Mouse (Mus musculus) CD4-positive, CD25-positive, alpha-beta regulatory T cell (primary cell): ENCODE measurements around the gene Per3. TPM values are rescaled to one million over a fixed set of nuclear protein-coding genes. Genes with fewer than 3 reads are reported as not detected.

Source experiments
- polyA plus RNA-seq: library from polyadenylated mRNA; unstranded; fragments of 100-300 nt; shearing (Covaris generic); gene quantifications from one replicate; pipeline ENCODE4 v1.2.1, GENCODE M21; 2017

Per3 gene
- 1.9 TPM for polyA plus RNA-seq

DNA sequence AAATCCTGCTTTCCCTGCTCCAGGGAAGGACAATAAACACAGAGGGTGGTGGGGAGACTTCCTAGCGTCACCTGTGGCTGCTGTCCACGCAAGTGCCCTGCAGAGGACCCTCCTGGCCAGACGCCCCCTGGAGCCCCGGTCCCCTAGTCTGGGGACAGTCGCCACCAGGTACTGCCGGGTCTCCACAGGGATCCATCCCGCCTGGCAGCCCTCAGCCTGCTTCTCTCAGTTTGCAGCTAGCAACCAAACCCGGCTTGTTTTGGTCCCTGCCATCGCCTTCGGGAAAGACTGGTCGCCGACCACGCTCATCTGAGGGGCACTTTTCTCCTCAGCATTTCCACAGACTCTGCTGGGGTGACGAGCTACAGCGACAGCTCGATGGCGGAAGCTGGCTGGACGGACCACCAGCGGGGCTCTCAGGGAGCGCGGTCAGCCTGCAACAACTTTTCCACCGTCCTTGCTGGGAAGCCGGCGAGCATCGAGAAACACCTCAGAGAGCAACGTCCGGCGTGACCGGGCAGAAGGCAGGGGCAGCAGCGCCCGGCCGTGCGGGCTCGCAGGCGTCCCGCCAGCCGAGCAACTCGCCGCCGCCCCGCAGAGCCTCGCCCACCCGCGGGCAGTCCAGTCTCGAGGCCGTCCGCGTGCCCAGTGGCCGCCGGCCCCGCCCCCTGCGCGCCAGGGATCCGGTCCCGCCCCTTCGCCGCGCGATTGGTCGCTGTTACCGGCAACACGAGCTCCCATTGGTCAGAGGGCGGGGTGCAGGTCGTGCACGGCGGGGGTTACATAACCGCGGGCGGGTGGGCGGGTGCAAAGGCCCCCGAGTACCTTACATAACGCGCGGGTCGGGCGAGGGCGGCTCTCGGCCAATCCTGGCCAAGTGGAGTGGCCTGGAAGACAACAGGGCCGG, at the start of gene Per3:
Gene Per3, minus strand, starts transcription at position 629 of the 907 bp plus-strand sequence.

DNA sequence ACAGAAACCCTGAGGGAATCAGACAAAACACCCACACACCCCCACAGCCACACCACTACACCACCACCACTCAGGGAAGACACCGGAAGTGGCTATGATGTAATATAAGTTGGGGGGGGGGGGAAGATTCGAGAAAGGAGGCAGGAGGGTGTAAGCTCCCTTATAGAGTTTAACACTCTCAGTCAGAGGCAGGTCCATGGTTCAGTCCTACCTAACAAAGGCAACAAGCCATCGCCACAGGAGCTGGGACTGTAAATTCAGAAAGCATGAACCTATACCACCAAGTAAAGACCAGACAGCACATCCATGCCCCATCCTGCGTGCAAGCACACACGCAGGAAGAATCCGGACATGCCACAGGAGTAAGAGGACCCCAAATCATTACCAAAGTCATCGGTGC, 44.8 kb upstream of the Per3 start, which contains the start of gene Gm13090:
Gene Gm13090, plus strand, starts transcription at position 301 of the 400 bp plus-strand sequence.

DNA sequence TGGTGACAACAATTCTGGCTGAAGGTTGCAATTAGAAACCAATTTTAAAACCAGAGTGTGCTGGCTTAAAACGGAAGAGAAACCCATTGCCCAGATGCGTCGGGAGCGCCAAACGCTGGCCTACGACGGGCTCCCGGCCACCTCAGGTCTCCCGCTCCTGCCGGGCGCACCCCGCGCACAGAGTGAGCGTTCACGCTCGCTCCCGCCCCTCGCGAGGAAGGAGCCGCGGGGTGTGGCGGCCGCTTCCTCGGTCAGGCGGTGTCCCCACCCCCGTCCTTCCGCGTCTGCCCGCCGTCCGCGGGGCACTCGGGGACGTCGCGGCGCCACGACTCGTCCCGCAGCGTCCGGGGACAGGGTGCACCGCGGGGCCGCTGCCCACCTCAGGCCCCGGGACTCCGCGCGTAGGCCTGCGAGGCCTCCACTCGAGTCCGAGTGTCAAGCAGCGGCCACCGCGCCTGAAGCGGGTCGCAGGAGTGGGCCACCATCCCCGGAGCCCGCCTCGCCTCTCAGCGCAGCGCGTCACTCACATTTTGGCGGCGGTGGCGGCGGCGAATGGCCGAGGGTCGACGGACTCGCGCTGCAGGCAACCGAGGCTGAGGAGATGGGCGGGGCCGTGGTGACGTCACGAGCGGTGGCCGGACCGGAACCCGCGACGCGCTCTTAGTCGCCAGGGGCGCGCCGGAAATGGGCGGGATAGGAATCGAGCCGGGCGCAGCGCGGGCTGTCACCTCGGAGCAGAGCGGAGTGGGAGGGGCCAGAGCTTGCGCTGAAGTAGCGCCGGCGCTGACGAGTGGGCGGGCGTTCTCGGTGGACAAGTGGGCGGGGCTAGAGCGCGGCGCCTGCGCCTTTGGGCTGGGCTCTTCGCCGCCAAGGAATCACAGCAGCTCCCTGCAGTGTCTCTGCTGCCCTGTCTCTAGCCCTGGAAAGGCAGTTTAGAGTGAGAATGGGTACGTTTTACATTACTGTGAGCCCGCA, 13.2 kb upstream of the Per3 start, which contains the start of gene Vamp3:
Gene Vamp3, minus strand, starts transcription at position 617 of the 975 bp plus-strand sequence.

DNA sequence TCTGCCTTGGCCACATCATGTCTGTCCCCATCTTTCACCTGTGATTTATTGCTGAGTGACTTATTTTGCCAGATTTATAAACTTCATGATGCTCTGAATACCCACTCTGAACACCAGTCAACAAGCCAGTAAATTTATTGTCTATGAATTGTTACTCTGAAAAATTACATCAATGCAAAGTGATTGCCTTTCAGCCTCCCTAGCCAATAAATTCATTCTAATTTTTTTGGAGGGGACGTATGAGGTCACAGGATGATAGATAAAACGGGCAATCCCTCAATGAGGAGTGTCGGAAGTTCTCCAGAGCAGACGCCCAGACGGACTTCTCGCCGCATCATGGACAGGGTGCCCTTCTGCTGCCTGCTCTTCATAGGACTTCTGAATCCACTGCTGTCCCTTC, 47.7 kb downstream of the Per3 start, which contains the start of gene Uts2:
Gene Uts2, plus strand, starts transcription at position 301 of the 400 bp plus-strand sequence.

Other genes with a start within 250 kb of the Per3 start
- 9.3 TPM for gene Errfi1, start 190.7 kb downstream of the Per3 start, polyA plus RNA-seq
- gene Park7, start 130.2 kb downstream of the Per3 start, polyA plus RNA-seq = 372 TPM
- 234 TPM for gene Tnfrsf9, start 130.1 kb downstream of the Per3 start, polyA plus RNA-seq
- not detected for gene Uts2, start 47.6 kb downstream of the Per3 start, polyA plus RNA-seq
- gene Vamp3, start 13.3 kb upstream of the Per3 start, polyA plus RNA-seq = 54.8 TPM
- not detected for gene Gm13090, start 44.9 kb upstream of the Per3 start, polyA plus RNA-seq